In the genomic region with DNA sequence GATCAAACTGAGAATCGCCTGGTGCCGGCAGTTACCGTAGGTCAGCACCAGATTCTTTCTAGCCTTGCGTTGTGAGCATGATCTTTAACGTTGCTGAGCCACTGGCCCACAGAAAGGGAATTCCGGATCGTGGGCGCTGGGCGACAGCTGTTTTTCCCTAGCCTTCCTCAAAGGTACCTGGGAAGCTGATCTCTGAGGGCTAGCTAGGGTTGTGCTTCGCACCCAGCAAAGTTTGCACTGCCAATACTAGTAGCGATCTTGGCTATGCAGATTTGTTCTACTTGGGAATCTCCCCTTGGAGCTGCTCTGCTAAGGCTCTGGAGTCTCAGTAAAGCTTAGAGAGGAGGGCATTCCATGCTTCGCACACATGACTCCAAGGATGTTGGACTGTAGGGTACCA, we compare ENCODE assay signal across 13 mouse cellular contexts. TPM values are rescaled to one million over a fixed set of nuclear protein-coding genes. Genes with fewer than 3 reads are reported as not detected.
DNase-seq lines count a peak whose midpoint lies in the region; ATAC-seq and TF ChIP-seq lines count a peak whose summit lies in the region.
"Had no signal": no experiment of that assay in that cellular context is flagged by ENCODE, and none has a peak within 500 bp of the region (broad histone marks: within the 10 kb centered on the region; RNA-seq: fewer than 3 reads in every experiment).

No protein-coding gene starts in this region.

- 2% methylated on average over 12 of the region's 12 CpGs for WGBS in heart, embryonic 15.5 days
- under 1% methylated on average over 12 of the region's 12 CpGs for WGBS in hindbrain, embryonic 15.5 days
- WGBS in midbrain, postnatal 0 days: under 1% methylated on average over 12 of the region's 12 CpGs

- no peak overlapping the region for H3K27ac ChIP-seq in heart, embryonic 15.5 days
- H3K27ac ChIP-seq in hindbrain, embryonic 15.5 days (replicated peaks): no peak overlapping the region
- H3K27ac ChIP-seq in midbrain, postnatal 0 days (ENCODE audit: low read depth, low read length): no peak overlapping the region

- peak overlapping the region; percentile 35 for H3K4me3 ChIP-seq in heart, embryonic 15.5 days
- peak overlapping the region; percentile 36 for H3K4me3 ChIP-seq in hindbrain, embryonic 15.5 days
- H3K4me3 ChIP-seq in midbrain, postnatal 0 days (ENCODE audit: low read depth, low read length): peak overlapping the region; percentile 19; the same call in 1 of the 2 replicates

- no peaks in the 10 kb centered on the region for H3K36me3 ChIP-seq in heart, embryonic 15.5 days
- no peaks in the 10 kb centered on the region for H3K36me3 ChIP-seq in hindbrain, embryonic 15.5 days
- no peaks in the 10 kb centered on the region for H3K36me3 ChIP-seq in midbrain, postnatal 0 days (ENCODE audit: insufficient read depth, low read length)
- H3K36me3 ChIP-seq: G1E had no signal

- H3K4me1 ChIP-seq in heart, embryonic 15.5 days (replicated peaks): peaks cover 44% of the 10 kb centered on the region
- H3K4me1 ChIP-seq in hindbrain, embryonic 15.5 days (replicated peaks): peaks cover 28% of the 10 kb centered on the region
- no peaks in the 10 kb centered on the region; the same call in 1 of the 2 replicates for H3K4me1 ChIP-seq in midbrain, postnatal 0 days (ENCODE audit: insufficient read depth, low read length)

- DNase-seq in heart, adult 8-10 months (ENCODE audit: low spot score): no peak
- peak; percentile 37 for DNase-seq in ZHBTc4 (ENCODE audit: low read depth, low spot score)
- DNase-seq in midbrain, postnatal 0 days (ENCODE audit: low spot score): no peak
- DNase-seq in c-Kit-positive CD71-positive TER-119-positive erythroid progenitor cells, embryonic 14.5 days (ENCODE audit: low spot score): no peak
- DNase-seq in left cerebral cortex, adult 11 months (ENCODE audit: low spot score): no peak
- DNase-seq: cerebellum, adult 9-10 months; gastrocnemius, postnatal 36 days had no signal

- H3K27me3 ChIP-seq in heart, embryonic 15.5 days: peaks cover 99% of the 10 kb centered on the region
- H3K27me3 ChIP-seq in hindbrain, embryonic 15.5 days: peaks cover 95% of the 10 kb centered on the region
- H3K27me3 ChIP-seq in midbrain, postnatal 0 days (ENCODE audit: insufficient read depth, low read length): peaks cover 81% of the 10 kb centered on the region

- peak overlapping the region; percentile 2; the same call in 1 of the 2 replicates for H3K9ac ChIP-seq in heart, embryonic 15.5 days
- no peak overlapping the region for H3K9ac ChIP-seq in hindbrain, embryonic 15.5 days
- H3K9ac ChIP-seq in midbrain, postnatal 0 days (replicated peaks; ENCODE audit: low read length, poor library complexity, severe bottlenecking): no peak overlapping the region

- ATAC-seq in heart, embryonic 15.5 days (replicated peaks; ENCODE audit: insufficient number of reproducible peaks, insufficient read depth, low FRiP score, low read depth): no peak
- no peak for ATAC-seq in hindbrain, embryonic 15.5 days (ENCODE audit: low FRiP score, low read depth)
- no peak for ATAC-seq in midbrain, postnatal 0 days (ENCODE audit: low FRiP score)
- ATAC-seq in erythroblast, adult 5-6 weeks (replicated peaks; ENCODE audit: low FRiP score, poor library complexity, severe bottlenecking): no peak

- TF ChIP-seq CTCF in midbrain, postnatal 0 days (IDR thresholded peaks at IDR 0.05): no peak

- H3K4me2 ChIP-seq in heart, embryonic 15.5 days: peak overlapping the region; percentile 60
- peak overlapping the region; percentile 34 for H3K4me2 ChIP-seq in hindbrain, embryonic 15.5 days
- H3K4me2 ChIP-seq in midbrain, postnatal 0 days (ENCODE audit: low read depth, low read length, poor library complexity, severe bottlenecking): peak overlapping the region; percentile 29

- H3K9me3 ChIP-seq in heart, embryonic 15.5 days (replicated peaks): no peaks in the 10 kb centered on the region
- H3K9me3 ChIP-seq in hindbrain, embryonic 15.5 days: no peaks in the 10 kb centered on the region
- H3K9me3 ChIP-seq in midbrain, postnatal 0 days (ENCODE audit: low read length): no peaks in the 10 kb centered on the region

RNA-seq across cellular contexts. Expression of gene Wnt1, which starts 1.6 kb away (rescaled TPM):
- not detected in 2 replicates for polyA plus RNA-seq in heart, embryonic 15.5 days (2015; fragmentation: Nextera tagmentation; extraction: Ambion mirVana)
- total RNA-seq in heart, adult 8-10 months (2022): not detected
- polyA plus RNA-seq in hindbrain, embryonic 15.5 days (2015; fragmentation: Nextera tagmentation; extraction: Ambion mirVana): 1.9 and 2.5 TPM in 2 replicates
- total RNA-seq in midbrain, postnatal 0 days (2014; rRNA removed): 0.33 TPM in 2 replicates
- polyA plus RNA-seq in midbrain, postnatal 0 days (2015; fragmentation: Nextera tagmentation; extraction: Ambion mirVana): 0.81 and 1.1 TPM in 2 replicates
- total RNA-seq in erythroblast, adult 5-6 weeks (2015; ENCODE audit: low replicate concordance): not detected in 2 replicates
- not detected in 2 replicates for total RNA-seq in erythroblast, adult 5-6 weeks (2017; ENCODE audit: low replicate concordance)
- total RNA-seq: G1E; gastrocnemius, postnatal 36 days had no signal
- polyA plus RNA-seq: G1E; liver, embryonic 16.5 days; spleen, adult 2 months had no signal

RNA-seq across cellular contexts. Expression of gene Wnt10b, which starts 13.3 kb away (rescaled TPM):
- 0.46 TPM in 1 of 2 replicates, not detected in the other for polyA plus RNA-seq in heart, embryonic 15.5 days (2015; fragmentation: Nextera tagmentation; extraction: Ambion mirVana)
- total RNA-seq in heart, adult 8-10 months (2022): under 1 TPM in 3 of 4 experiments, not detected in 1; 0.16 to 0.44 (median 0.26) TPM
- not detected in 2 replicates for polyA plus RNA-seq in hindbrain, embryonic 15.5 days (2015; fragmentation: Nextera tagmentation; extraction: Ambion mirVana)
- 0.38 and 1.5 TPM in 2 replicates for total RNA-seq in midbrain, postnatal 0 days (2014; rRNA removed)
- not detected in 2 replicates for polyA plus RNA-seq in midbrain, postnatal 0 days (2015; fragmentation: Nextera tagmentation; extraction: Ambion mirVana)
- total RNA-seq in erythroblast, adult 5-6 weeks (2015; ENCODE audit: low replicate concordance): 1.0 TPM in 1 of 2 replicates, not detected in the other
- not detected in 2 replicates for total RNA-seq in erythroblast, adult 5-6 weeks (2017; ENCODE audit: low replicate concordance)
- polyA plus RNA-seq: liver, embryonic 16.5 days had no signal

RNA-seq across cellular contexts. Expression of gene Ddn, which starts 18.1 kb away (rescaled TPM):
- 0.32 and 0.66 TPM in 2 replicates for polyA plus RNA-seq in heart, embryonic 15.5 days (2015; fragmentation: Nextera tagmentation; extraction: Ambion mirVana)
- total RNA-seq in heart, adult 8-10 months (2022): under 1 TPM; 0.63 to 0.84 (median 0.72) TPM
- polyA plus RNA-seq in hindbrain, embryonic 15.5 days (2015; fragmentation: Nextera tagmentation; extraction: Ambion mirVana): 0.34 and 0.48 TPM in 2 replicates
- total RNA-seq in midbrain, postnatal 0 days (2014; rRNA removed): 5.5 and 7.3 TPM in 2 replicates
- polyA plus RNA-seq in midbrain, postnatal 0 days (2015; fragmentation: Nextera tagmentation; extraction: Ambion mirVana): 0.51 and 0.64 TPM in 2 replicates
- not detected in 2 replicates for total RNA-seq in erythroblast, adult 5-6 weeks (2015; ENCODE audit: low replicate concordance)
- not detected in 2 replicates for total RNA-seq in erythroblast, adult 5-6 weeks (2017; ENCODE audit: low replicate concordance)
- polyA plus RNA-seq: liver, embryonic 16.5 days had no signal

RNA-seq across cellular contexts. Expression of gene Arf3, which starts 28.2 kb away (rescaled TPM):
- 29.5 and 41.5 TPM in 2 replicates for polyA plus RNA-seq in heart, embryonic 15.5 days (2015; fragmentation: Nextera tagmentation; extraction: Ambion mirVana)
- total RNA-seq in heart, adult 8-10 months (2022): 10 to 100 TPM; 18.0 to 20.9 (median 19.1) TPM
- 100.0 and 107 TPM in 2 replicates for polyA plus RNA-seq in hindbrain, embryonic 15.5 days (2015; fragmentation: Nextera tagmentation; extraction: Ambion mirVana)
- total RNA-seq in midbrain, postnatal 0 days (2014; rRNA removed): 122 and 144 TPM in 2 replicates
- 89.2 and 93.8 TPM in 2 replicates for polyA plus RNA-seq in midbrain, postnatal 0 days (2015; fragmentation: Nextera tagmentation; extraction: Ambion mirVana)
- 7.1 and 8.4 TPM in 2 replicates for total RNA-seq in erythroblast, adult 5-6 weeks (2015; ENCODE audit: low replicate concordance)
- total RNA-seq in erythroblast, adult 5-6 weeks (2017; ENCODE audit: low replicate concordance): 4.6 and 8.1 TPM in 2 replicates

RNA-seq across cellular contexts. Expression of gene Prkag1, which starts 40.1 kb away (rescaled TPM):
- 93.5 and 100 TPM in 2 replicates for polyA plus RNA-seq in heart, embryonic 15.5 days (2015; fragmentation: Nextera tagmentation; extraction: Ambion mirVana)
- 100 to 1,000 TPM in 2 of 4 experiments, 10 to 100 TPM in 2; 96.7 to 129 (median 109) TPM for total RNA-seq in heart, adult 8-10 months (2022)
- polyA plus RNA-seq in hindbrain, embryonic 15.5 days (2015; fragmentation: Nextera tagmentation; extraction: Ambion mirVana): 73.4 and 75.3 TPM in 2 replicates
- 45.1 and 50.6 TPM in 2 replicates for total RNA-seq in midbrain, postnatal 0 days (2014; rRNA removed)
- 50.6 and 57.4 TPM in 2 replicates for polyA plus RNA-seq in midbrain, postnatal 0 days (2015; fragmentation: Nextera tagmentation; extraction: Ambion mirVana)
- 20.2 and 21.5 TPM in 2 replicates for total RNA-seq in erythroblast, adult 5-6 weeks (2015; ENCODE audit: low replicate concordance)
- 35.1 and 37.9 TPM in 2 replicates for total RNA-seq in erythroblast, adult 5-6 weeks (2017; ENCODE audit: low replicate concordance)
